Mouse (Mus musculus) hindbrain, embryonic 15.5 days (tissue): Measurements from ENCODE around the gene Gm6899. TPM values are rescaled to one million over a fixed set of nuclear protein-coding genes. Genes with fewer than 3 reads are reported as not detected.

ENCODE experiments used
- ATAC-seq: fragments of 200-750 bp; cut with Nextera tagmentation; 2 replicates; pipeline ENCODE4 v1.8.0; 2017; ENCODE audit warnings: low read depth, moderate number of reproducible peaks, moderate TSS enrichment; ENCODE audit not compliant: low FRiP score
- H3K27ac ChIP-seq: fragments of 300-500 bp; sonication (generic); replicated peaks from 2 replicates; pipeline ENCODE4 v1.5.1; 2015; ENCODE audit warnings: mild to moderate bottlenecking, inconsistent platforms
- H3K27me3 ChIP-seq: fragments of 300-500 bp; sonication (generic); 2 replicates; pipeline ENCODE4 v1.6.1; 2015; ENCODE audit warnings: control low read depth, inconsistent platforms
- H3K36me3 ChIP-seq: fragments of 300-500 bp; sonication (generic); 2 replicates; pipeline ENCODE4 v1.6.1; 2015; ENCODE audit warnings: control low read depth, inconsistent platforms
- H3K4me1 ChIP-seq: fragments of 300-500 bp; sonication (generic); replicated peaks from 2 replicates; pipeline ENCODE4 v1.6.1; 2015; ENCODE audit warnings: control low read depth, inconsistent platforms
- H3K4me2 ChIP-seq: fragments of 300-500 bp; sonication (generic); 2 replicates; pipeline ENCODE4 v1.6.1; 2015; ENCODE audit warnings: moderate library complexity, mild to moderate bottlenecking, inconsistent platforms
- H3K4me3 ChIP-seq: fragments of 300-500 bp; sonication (generic); 2 replicates; pipeline ENCODE4 v1.5.1; 2015; ENCODE audit warnings: mild to moderate bottlenecking, inconsistent platforms
- H3K9ac ChIP-seq: fragments of 300-500 bp; sonication (generic); 2 replicates; pipeline ENCODE4 v1.6.1; 2015; ENCODE audit warnings: inconsistent platforms
- H3K9me3 ChIP-seq: fragments of 300-500 bp; sonication (generic); 2 replicates; pipeline ENCODE4 v1.6.1; 2016; ENCODE audit warnings: control low read depth, inconsistent platforms
- WGBS: fragments of 180-500 bp; shearing (Covaris S2); methylation state at CpG from one replicate; pipeline ENCODE4 v1.1.7; 2015; 5-methylcytosine and 5-hydroxymethylcytosine counted together
- polyA plus RNA-seq: library from polyadenylated mRNA; unstranded; fragments of >200 nt; fragmentation: Nextera tagmentation; extraction: Ambion mirVana; gene quantifications from 2 replicates; pipeline ENCODE4 v1.2.1, GENCODE M21; 2015

The Gm6899 gene
- not detected in 2 replicates for polyA plus RNA-seq

DNA sequence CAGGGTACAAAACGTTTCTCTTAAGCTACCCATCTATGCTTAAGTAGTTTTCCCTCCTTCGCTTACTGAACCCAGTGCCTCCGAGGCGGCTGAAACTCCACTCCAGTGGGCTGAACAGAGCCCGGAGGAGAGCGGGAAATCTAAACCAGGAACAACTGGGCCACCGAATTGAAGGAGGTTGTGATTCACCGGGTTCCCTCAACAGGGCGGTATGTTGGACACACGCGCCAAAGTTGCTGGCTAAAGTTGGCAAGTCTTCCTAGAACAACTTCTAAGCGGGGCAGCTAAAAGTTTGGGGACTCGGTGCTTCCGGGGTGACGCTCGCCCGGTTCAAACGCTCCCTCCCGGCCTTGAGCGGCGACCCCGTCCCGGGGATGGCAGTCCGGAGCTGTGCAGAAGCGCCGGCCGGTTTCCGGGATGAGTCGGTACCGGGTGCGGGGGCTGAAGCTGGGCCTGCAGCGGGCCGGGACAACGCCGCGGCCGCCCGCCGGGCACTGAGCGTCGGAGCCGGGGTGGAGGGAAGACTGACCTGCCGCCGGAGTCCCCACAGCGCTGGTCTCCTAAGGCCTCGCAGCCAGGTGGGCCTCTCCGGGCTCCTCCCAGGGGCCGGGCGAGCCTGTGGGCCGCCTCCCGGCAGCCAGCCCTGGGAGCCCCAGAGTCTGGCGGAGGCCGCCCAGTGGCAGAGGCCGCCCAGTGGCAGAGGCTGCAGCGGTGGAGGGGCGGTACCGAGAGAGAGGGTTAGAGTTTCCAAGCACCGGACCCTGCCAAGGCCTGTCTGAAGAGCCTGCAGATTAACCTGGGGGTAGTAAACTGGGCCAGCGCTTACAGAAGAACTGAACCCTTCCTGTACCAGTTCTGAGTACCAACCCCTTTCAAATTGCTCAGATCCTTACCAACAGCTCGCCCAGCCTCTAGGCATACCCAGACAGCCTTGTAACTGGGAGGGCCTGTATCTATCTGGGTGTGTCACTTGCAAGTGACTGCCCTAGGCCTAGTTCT lies at the start of gene Gm6899, which contains the start of gene Vrk2:
Gm6899 (plus strand) TSS at position 181 of the 999 bp plus-strand sequence.
Vrk2 (minus strand) TSS at position 939 of the 999 bp plus-strand sequence.
- Histone ChIP-seq H3K9me3 (no peaks in the 10 kb centered on the region), H3K4me3 (peak within 1 kb of the TSS; percentile 50), H3K4me1 (peaks cover 8% of the 10 kb centered on the region), H3K27ac (no peak within 1 kb of the TSS; the same call in 1 of the 2 replicates), H3K36me3 (no peaks in the 10 kb centered on the region), H3K27me3 (no peaks in the 10 kb centered on the region), H3K9ac (peak within 1 kb of the TSS; percentile 41), H3K4me2 (peak within 1 kb of the TSS; percentile 84)
- WGBS = under 1% methylated on average over 60 of the region's 60 CpGs
- peak; percentile 98 for ATAC-seq

DNA sequence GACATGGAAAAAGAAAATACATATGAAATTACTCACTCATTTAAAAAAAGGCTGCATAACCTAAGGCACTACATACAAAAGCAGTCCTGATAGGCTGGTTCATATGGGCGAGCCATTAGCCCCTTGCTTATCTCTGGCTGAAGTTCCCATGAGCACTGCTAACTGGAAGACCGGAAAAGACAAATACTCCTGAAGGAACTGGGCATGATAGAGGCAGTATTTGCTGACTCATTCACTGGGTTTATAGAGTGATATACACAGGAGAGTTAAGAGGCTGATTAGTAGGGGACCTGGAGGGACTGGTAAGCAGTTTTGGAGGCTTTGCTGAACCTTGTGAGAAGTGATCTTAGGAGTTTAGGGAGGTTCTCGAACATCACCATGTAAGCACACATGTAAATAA lies 41.5 kb upstream of the Gm6899 start:
- Histone ChIP-seq H3K4me3 (no peak overlapping the region), H3K27ac (no peak overlapping the region), H3K4me1 (no peaks in the 10 kb centered on the region), H3K36me3 (no peaks in the 10 kb centered on the region), H3K27me3 (no peaks in the 10 kb centered on the region), H3K4me2 (no peak overlapping the region), H3K9me3 (no peaks in the 10 kb centered on the region), H3K9ac (no peak overlapping the region)
- 96% methylated on average over 3 of the region's 3 CpGs for WGBS
- no peak for ATAC-seq

DNA sequence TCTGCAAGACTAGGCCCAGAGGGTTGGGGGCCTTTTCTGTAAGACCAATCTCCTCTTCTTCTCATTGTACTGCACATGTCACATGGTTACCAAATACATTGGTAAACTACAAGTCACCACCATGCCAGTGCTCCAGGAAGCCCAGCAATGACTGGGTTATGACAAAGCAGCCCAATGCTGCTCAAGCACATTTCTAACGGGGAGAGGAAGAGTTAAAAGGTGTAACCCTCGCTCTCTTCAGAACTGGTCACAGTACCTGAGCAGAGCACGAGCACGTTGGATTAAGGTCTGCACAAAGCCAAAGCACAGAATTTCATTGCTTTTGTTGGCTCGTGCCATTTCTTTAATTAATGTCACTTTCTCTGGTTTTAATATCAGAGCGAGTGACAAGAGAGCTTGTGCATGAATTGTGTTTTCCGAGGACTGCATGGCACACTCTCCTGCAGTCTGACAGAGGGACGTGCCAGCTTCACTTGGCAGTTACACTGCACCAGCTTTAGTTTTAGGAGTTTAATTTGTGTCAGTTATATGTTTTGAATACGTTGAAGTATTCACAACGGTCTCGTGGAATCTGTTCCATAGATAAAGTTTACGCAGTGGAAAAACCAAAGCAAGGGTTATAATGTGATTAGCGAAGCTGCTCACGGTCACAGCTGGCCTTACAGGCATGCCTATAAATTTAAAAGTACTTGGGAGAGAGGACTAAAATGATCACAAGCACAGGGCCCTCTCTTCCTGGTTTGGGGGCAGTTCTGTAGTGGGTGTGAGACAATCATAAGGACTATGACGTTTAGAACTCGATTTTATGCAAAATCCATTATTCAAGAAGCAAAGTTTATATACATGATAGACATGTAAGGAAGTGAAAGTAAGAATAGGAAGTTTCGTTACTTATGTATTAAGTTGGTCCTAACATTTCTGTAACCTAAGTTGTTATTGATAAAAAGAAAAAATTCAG lies 7.4 kb upstream of the Gm6899 start:
- H3K27ac ChIP-seq = no peak overlapping the region
- H3K9me3 ChIP-seq = no peaks in the 10 kb centered on the region
- H3K27me3 ChIP-seq = no peaks in the 10 kb centered on the region
- 76% methylated on average over 17 of the region's 17 CpGs for WGBS
- H3K4me1 ChIP-seq = 0 out of 2 replicates have a peak, but pooled peaks cover 5% of the 10 kb centered on the region
- no peak overlapping the region for H3K9ac ChIP-seq
- H3K4me3 ChIP-seq = no peak overlapping the region
- H3K36me3 ChIP-seq = no peaks in the 10 kb centered on the region
- no peak overlapping the region for H3K4me2 ChIP-seq
- no peak for ATAC-seq

DNA sequence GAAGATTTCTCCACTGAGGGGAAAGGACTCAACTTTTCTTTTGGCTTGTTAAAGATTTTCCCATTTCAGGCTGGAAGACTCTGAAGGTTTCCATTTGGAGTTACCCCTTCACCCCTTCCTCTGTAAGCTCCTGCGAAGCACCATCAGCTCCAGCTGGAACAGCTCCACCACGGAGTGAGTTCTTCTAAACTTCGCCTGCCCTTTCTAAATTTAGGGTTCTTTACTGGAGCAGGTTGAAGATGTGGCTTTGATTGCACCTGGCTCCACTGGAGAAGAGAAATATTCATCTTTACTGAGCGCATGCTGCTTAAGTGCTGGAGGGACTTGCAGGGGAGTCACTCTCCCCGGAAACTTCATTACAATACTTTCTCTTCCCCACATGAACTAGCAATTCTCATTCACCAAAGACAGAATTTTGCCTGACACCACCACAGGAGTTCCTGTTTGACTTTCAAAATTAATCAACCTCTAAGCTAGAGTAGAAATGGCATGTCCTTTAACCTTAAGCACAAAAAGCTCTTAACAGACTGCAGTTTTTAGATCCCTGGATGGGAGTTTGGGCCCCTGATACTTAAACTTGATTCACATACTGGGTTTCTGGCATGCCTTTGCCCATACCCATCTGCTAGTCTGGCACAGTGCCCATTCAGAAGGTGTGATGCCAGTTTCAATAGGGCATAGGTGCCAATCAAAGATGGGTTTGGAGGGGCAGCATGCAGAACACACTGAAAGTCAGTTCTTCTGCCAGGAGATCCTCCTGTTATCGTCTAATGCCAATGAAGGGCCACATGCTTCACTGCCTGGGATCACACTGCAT lies 6.5 kb upstream of the Gm6899 start:
- ATAC-seq = peak; percentile 87

DNA sequence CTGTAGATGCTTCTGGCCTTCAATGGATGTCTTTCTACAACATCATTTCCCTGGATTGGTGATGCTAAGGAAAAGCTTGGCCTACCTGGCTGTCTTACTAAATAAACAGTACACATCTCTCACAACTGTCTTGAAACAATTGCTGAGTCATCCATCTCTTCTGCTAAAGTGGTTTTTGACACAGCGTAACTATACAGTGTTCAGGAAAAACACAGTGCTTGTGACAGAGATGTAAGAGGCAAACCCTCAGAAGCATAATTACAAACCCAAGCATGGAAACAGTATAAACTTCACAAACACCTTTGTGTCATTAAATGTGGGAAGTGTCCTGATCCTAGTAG lies 5.9 kb upstream of the Gm6899 start:
- 95% methylated on average over 1 of the region's 1 CpGs for WGBS
- H3K27me3 ChIP-seq = no peaks in the 10 kb centered on the region
- no peaks in the 10 kb centered on the region for H3K36me3 ChIP-seq
- H3K4me2 ChIP-seq = no peak overlapping the region
- 0 out of 2 replicates have a peak, but pooled peaks cover 5% of the 10 kb centered on the region for H3K4me1 ChIP-seq
- no peak overlapping the region for H3K27ac ChIP-seq
- no peak overlapping the region for H3K9ac ChIP-seq
- peak; percentile 42; the same call in 1 of the 2 replicates for ATAC-seq
- H3K4me3 ChIP-seq = no peak overlapping the region
- no peaks in the 10 kb centered on the region for H3K9me3 ChIP-seq

More for the DNA sequence above, 6.5 kb upstream of the Gm6899 start:
- Histone ChIP-seq H3K4me1 (0 out of 2 replicates have a peak, but pooled peaks cover 5% of the 10 kb centered on the region), H3K4me3 (no peak overlapping the region), H3K9ac (no peak overlapping the region), H3K4me2 (no peak overlapping the region), H3K9me3 (no peaks in the 10 kb centered on the region), H3K36me3 (no peaks in the 10 kb centered on the region), H3K27ac (no peak overlapping the region), H3K27me3 (no peaks in the 10 kb centered on the region)
- 67% methylated on average over 6 of the region's 6 CpGs for WGBS

DNA sequence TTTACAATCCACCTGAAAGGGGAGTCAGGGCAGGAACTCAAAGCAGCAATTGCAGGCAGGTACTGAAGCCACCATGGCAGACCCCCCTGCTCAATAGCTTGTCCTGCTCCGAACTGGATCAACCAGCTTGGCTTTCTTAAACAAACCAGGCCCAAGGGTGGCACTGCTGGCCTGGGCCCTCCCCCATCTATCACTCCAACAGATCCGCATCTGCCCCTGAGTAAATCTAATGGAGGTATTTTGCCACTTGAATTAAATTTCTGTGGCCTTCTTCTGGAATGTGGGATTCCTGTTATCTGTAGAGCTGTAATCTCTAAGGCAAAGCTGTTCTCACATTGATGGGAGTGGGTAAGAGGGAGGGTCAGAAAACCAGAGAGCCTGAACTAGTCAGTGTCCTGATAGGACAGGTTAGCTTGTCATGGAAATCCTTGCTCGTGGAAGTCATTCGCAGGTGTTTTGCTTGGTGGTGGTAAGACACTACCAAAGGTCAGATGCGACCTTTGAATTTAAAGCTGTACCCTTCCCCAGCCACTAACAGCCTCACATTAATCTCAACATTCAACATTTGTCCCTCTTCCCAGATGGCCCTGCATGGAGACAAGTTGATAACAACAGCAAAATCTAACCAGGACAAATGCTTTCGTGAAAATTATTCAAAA lies 517 bp upstream of the Gm6899 start:
- no peak for ATAC-seq
- no peaks in the 10 kb centered on the region for H3K9me3 ChIP-seq
- peaks cover 8% of the 10 kb centered on the region for H3K4me1 ChIP-seq
- no peak overlapping the region for H3K9ac ChIP-seq
- H3K27me3 ChIP-seq = no peaks in the 10 kb centered on the region
- 34% methylated on average over 6 of the region's 6 CpGs for WGBS
- peak overlapping the region; percentile 84 for H3K4me2 ChIP-seq
- H3K27ac ChIP-seq = no peak overlapping the region
- peak overlapping the region; percentile 50 for H3K4me3 ChIP-seq
- no peaks in the 10 kb centered on the region for H3K36me3 ChIP-seq

DNA sequence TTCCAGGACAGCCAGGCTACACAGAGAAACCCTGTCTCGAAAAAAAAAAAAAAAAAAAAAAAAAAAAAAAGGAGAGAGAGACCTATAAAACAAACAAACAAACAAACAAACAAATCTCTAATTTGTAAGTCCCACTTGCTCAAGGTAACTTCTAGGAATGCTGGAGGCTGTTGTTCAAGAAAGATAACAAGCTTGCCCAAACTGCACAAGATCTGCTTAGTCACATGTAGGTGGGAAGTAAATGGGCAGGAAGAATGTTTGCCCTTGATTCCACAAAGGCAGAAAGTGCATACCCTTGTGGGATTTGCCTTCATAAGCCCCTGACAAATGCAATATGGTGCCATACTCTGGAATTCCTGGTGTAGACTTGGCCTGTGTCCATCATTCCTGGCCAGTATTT lies 1.4 kb downstream of the Gm6899 start:
- 92% methylated on average over 1 of the region's 1 CpGs for WGBS
- H3K27me3 ChIP-seq = no peaks in the 10 kb centered on the region

DNA sequence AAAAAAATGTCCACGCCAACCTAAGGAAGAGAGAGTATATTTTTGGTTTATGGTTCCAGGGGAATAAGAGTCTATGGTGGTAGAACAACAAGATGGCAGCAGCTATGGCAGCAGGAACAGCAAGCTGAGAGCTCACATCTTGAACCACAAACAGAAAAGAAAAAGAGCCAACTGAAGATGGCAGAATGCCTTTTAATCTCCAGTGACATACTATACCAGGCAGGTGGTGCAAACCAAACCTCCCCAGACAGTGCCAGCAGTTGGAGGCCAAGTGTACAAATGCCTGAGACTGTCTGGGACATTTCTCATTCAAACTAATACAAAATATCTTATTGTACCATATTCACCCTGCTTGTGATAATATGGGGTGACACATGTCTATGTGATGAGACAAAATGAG lies 3.1 kb downstream of the Gm6899 start:
- H3K27me3 ChIP-seq = no peaks in the 10 kb centered on the region
- H3K36me3 ChIP-seq = no peaks in the 10 kb centered on the region
- H3K4me1 ChIP-seq = peaks cover 8% of the 10 kb centered on the region
- no peak overlapping the region for H3K4me2 ChIP-seq
- WGBS = 93% methylated on average over 1 of the region's 1 CpGs
- H3K4me3 ChIP-seq = no peak overlapping the region
- H3K9ac ChIP-seq = no peak overlapping the region
- H3K27ac ChIP-seq = no peak overlapping the region
- no peak for ATAC-seq
- no peaks in the 10 kb centered on the region for H3K9me3 ChIP-seq

More for the DNA sequence above, 1.4 kb downstream of the Gm6899 start:
- Histone ChIP-seq H3K36me3 (no peaks in the 10 kb centered on the region), H3K4me3 (no peak overlapping the region), H3K9me3 (no peaks in the 10 kb centered on the region), H3K4me1 (peaks cover 8% of the 10 kb centered on the region), H3K4me2 (no peak overlapping the region), H3K27ac (no peak overlapping the region), H3K9ac (no peak overlapping the region)
- ATAC-seq = no peak

DNA sequence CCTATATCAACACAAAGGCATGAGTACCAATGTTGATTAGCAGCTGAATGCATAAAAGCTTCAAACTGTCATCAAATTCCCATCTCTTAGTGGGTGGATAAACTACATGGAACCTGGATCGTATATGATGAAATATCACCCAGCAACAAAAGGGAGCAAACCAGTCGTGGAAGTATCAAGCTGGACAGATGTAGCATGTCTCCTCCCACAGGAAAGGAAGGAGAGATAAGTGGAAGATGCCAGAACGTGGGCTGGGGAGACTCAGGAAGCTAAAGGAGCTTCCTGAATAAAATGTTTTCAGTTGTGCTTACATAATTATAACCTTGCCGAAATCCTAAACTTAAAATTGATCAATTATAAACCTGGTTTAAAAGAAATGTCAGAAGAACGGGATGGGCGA lies 4.1 kb downstream of the Gm6899 start:
- no peak overlapping the region for H3K4me2 ChIP-seq
- H3K9me3 ChIP-seq = no peaks in the 10 kb centered on the region
- H3K36me3 ChIP-seq = no peaks in the 10 kb centered on the region
- H3K4me1 ChIP-seq = peaks cover 8% of the 10 kb centered on the region
- H3K9ac ChIP-seq = no peak overlapping the region
- no peak for ATAC-seq
- no peaks in the 10 kb centered on the region for H3K27me3 ChIP-seq
- 83% methylated on average over 6 of the region's 6 CpGs for WGBS
- H3K27ac ChIP-seq = no peak overlapping the region
- H3K4me3 ChIP-seq = no peak overlapping the region

DNA sequence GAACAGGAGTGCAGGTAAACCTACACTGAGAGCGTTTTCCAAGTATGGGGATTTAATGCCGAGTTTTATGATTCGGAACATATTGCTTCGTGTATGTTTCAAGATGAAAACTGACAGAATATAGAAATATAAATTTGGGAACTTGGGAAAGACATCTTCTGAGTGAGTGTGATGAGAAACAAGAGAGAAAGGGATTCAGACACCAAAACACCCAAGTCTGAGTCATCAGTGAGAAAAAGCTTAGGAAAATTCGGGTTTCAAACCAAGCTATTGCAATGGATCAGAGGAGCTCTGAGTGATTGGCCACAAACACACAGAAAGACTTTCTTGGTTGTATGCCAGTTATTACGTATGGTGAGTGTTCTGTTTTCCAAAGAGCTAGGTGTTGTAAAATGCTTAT lies 4.7 kb downstream of the Gm6899 start:
- no peak overlapping the region for H3K4me2 ChIP-seq
- no peak overlapping the region for H3K4me3 ChIP-seq
- H3K27ac ChIP-seq = no peak overlapping the region
- WGBS = 87% methylated on average over 6 of the region's 6 CpGs
- H3K4me1 ChIP-seq = peaks cover 8% of the 10 kb centered on the region
- H3K27me3 ChIP-seq = no peaks in the 10 kb centered on the region
- no peak overlapping the region for H3K9ac ChIP-seq
- H3K9me3 ChIP-seq = no peaks in the 10 kb centered on the region
- H3K36me3 ChIP-seq = no peaks in the 10 kb centered on the region
- no peak for ATAC-seq

DNA sequence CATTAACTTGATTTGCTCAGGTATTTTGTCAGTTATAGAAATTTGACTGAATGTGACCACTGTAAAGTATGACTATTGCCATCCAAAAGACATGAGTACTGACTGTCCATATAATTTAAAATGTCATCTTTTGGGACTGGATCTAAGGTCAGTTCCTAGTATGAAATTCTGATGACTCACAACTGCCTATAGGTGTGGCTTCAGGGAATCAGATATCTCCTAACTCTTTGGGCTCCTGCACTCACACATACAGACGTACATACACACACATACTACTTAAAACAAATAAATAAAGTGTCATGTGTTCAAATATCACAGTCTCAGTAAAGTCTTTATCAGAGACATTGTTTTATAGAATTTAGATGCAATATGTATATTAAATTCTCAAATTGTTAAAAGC lies 5.8 kb downstream of the Gm6899 start:
- no peak for ATAC-seq
- WGBS = 84% methylated on average over 1 of the region's 1 CpGs
- no peak overlapping the region for H3K27ac ChIP-seq
- no peaks in the 10 kb centered on the region for H3K36me3 ChIP-seq
- no peaks in the 10 kb centered on the region for H3K9me3 ChIP-seq
- H3K9ac ChIP-seq = no peak overlapping the region
- peaks cover under 1% of the 10 kb centered on the region; the same call in 1 of the 2 replicates for H3K4me1 ChIP-seq
- H3K4me3 ChIP-seq = no peak overlapping the region
- H3K4me2 ChIP-seq = no peak overlapping the region
- no peaks in the 10 kb centered on the region for H3K27me3 ChIP-seq
